Mouse (Mus musculus) thymus, postnatal 0 days (tissue): ENCODE results near the gene Rad51ap1. TPM values are rescaled to one million over a fixed set of nuclear protein-coding genes. Genes with fewer than 3 reads are reported as not detected.
A peak's percentile ranks its signal among the peaks of the same experiment; 100 is the strongest.

Experiments
- DNase-seq: peaks from one replicate; pipeline ENCODE4 v3.0.0-alpha.2; 2015; ENCODE audit warnings: low spot score
- polyA plus RNA-seq: library from polyadenylated mRNA; unstranded; fragments of >200 nt; fragmentation: Nextera tagmentation; extraction: Ambion mirVana; gene quantifications from 2 replicates; pipeline ENCODE4 v1.2.1, GENCODE M21; 2015

Gene Rad51ap1
- polyA plus RNA-seq: 65.6 and 69.6 TPM in 2 replicates

DNA sequence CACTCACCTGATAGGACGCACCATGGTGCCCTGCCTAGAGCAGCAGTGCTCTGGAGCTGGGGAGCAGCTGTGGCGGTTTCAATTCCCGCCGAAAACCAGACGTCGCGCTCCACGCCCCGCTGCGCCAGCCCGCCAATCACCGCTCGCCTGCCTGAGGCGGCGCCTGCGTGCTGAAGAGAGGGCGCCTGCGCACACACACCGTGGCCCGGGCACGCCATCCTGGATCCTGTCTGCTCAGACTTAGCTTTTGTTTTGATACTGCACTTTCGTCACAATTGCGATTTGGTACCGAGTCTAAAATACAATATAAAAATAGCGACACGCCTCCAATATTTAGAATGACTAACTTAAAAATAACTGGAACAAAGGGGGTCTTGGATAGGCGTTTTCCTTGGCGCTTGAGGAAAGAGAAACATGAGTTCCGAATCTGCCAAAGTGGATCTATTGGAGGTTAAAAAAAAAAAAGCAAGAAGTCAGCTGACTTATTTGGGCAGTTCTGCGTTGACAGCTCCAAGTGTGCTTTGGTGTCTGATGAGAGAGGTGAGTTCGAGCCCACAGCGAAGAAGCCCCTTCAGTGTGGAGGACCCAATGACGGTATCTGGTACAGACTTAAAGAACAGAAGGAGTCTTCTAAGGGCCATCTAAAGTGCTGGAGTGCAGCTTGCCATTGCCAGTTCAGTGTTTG lies at the start of gene Rad51ap1, which contains the start of gene D6Wsu163e:
Gene Rad51ap1, minus strand, starts transcription at position 101 of the 685 bp plus-strand sequence.
Gene D6Wsu163e, plus strand, starts transcription at position 476 of the 685 bp plus-strand sequence.
- peak; percentile 97 for DNase-seq

DNA sequence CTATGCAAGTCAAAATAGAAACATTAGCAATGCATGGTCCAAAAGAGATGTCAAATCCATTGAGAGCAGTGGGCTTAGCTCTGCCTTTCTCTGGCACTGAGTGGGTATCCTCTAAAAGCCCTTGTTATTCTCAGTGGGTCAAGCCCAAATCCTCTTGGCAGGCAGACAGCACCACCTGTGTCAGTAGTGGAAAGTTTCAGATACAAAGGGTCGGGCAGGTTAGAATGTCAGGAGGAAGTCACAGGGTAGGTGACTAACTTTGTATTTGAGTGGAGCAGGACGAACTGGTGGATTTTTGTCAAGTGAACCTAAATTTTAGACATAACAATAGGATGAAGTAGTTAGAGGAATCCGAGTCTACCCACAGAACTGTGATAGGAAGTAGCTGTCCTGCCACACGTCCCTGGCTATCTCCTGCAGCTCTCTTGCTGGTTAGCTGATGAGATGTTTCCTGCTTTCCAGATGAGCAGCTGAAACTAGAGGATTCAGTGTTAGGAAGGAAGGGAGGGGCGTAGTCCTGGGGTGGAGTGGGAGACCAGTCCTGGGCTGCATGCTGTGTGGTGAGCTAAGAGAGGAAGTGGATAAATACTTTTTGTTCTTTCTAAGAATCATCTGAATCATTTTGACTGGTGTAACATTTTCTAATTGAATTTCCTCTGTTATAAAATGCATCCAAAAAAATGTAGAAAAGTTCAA lies 42.3 kb upstream of the Rad51ap1 start:
- no peak for DNase-seq

DNA sequence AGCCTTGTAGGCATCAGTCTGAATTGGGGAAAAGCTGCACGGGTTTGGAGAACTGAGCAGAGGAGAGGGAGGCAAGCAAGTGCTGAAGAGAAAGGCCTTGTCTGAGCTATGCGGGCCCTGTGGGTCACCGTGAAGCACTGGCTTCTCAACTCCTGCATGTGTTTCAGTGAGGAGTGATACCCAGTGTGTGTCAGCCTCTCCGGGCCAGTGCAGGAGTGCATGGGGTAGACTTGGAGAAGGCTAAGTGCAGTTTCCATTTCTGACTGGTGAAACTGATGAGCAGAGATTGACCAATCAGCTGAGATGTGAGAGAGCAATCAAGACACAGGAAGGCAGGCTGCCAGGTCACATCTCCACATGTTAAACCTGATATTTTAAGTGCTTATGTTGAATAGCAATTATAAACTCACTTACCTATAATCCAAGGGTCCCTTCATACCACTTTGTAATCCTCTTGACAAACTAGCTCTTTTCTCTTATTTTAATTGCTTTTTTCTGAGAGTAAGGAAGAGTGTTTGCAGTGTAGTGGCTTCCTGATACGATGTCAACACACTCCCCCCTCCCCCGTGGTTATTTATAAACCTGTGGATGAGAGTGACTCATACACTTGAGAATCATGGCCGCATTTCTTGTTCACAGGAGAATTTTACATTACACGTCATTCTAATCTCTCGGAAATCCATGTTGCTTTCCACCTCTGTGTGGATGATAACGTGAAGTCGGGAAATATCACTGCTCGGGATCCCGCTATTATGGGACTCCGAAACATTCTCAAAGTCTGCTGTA lies 27.0 kb upstream of the Rad51ap1 start:
- DNase-seq: no peak

DNA sequence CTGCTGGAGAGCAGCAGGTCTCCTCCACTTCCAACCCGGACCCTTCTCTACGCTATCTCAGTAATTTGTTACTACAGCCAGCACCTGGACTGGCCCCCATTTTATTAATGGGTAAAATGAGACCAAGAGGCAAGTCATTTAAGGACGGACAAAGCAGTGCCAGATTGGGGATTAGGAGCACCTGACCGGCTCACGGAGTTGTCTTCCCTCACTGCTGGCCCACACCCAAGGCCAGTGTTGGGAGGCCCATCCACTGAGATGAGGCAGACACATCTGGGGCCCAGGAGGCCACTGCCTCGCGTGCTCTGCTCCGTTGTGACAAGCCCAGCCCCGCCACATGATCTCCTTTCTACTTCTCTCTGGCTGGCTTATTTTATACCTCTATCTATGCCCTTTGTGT lies 24.0 kb upstream of the Rad51ap1 start:
- DNase-seq: no peak

DNA sequence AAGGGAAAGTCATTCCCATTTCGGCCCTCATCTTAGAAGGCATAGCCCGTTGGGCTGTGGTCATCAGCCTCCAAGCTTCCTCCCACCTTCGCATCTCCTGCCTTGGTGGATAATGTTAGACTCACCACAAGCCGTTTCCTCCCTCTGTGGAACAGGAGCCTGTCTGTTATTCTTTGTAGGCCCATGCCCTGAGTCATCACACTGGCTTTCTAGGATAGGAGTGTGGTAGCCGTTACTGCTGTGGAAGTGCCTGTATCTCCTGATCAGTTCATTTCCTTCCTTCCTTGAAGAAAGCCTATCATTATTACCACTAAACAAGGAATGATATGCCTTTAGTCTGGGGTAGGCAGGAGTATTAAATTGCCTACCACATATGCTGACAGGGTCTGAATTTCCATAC lies 23.3 kb upstream of the Rad51ap1 start:
- no peak for DNase-seq

DNA sequence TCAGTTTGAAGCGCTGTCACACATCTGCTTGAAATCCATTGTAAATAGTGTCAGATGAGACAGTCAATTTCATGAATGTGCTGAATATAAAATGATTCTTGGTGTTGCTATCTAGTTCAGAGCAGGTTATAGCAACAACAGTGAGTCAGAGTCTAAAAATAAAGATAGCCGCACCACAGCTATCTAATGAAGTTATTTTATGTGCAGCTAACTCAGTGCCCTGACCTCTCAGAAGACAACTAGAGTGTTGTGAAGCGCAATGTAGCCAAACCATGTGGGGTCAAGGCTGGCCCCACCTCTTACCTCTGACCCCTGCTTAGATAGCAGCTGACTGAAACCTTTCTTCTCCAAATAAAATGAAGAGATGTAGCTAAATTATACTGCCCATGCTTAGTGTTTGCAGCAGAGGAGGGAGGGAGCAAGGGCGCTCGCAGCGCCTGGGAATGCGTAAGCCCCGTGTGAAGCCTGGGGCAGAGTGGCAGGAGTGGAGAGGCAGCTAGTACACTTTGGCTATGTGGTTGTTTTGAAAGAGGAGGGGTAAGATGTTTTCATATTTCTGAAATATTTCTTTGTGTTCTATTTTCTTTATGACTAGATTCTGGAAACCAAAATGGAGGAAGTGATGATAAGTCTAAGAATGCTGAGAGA lies 22.1 kb upstream of the Rad51ap1 start:
- DNase-seq: no peak

DNA sequence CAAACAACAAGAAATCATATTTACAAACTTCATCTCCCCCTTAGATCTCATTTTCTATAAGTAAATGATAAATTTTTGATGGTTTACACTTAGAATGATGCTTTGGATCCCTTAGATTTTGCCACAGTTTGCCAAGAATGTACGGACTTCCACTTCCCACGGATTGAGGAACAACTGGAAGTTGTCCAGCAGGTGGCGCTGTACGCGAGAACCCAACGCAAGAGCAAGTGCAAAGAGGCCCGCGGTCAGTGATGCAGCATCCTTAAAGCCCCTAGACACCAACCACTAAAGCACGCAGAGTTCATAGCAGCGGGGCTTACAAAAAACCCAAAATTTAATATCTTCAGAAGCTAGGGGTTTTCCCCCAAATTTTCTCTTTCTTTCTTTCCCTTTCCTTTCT lies 16.3 kb upstream of the Rad51ap1 start:
- DNase-seq: peak; percentile 61

DNA sequence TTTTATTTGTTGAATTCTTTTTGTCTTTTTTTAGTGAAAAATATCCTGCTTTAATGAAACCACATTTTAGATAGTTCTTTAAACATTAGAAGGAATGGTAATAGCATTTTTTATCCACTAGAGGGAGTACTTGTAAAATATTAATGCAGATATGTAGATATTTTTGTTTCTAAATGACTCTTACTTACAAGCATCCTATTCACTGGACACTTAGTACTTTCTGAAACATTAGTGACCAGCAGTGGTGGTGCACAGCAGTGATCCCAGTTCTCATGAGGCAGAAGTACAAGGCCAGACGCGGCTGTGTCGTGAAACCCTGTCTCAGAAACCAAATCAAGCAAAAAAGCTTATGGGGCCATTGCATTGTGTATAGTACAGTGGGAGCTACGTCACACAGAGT lies 8.9 kb upstream of the Rad51ap1 start:
- no peak for DNase-seq

DNA sequence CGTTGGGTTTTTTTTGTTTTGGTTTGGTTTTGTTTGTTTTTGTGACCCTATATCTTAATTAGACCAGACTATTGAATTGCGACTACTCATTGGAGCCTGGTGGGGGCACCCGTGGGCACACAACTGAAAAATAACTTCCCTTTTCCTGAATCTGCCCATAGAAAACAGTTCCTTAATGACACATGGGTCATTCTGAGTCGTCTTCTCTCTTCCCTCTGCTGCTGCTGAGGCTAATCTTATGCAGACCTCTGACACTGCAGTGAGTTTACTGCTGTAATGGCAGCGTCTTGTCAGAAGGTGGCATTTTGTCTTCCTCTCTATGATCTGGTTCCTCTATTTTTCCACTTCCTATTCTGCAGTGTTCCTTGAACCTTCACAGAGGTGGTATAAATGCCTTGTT lies 1.1 kb upstream of the Rad51ap1 start:
- DNase-seq: peak; percentile 25

DNA sequence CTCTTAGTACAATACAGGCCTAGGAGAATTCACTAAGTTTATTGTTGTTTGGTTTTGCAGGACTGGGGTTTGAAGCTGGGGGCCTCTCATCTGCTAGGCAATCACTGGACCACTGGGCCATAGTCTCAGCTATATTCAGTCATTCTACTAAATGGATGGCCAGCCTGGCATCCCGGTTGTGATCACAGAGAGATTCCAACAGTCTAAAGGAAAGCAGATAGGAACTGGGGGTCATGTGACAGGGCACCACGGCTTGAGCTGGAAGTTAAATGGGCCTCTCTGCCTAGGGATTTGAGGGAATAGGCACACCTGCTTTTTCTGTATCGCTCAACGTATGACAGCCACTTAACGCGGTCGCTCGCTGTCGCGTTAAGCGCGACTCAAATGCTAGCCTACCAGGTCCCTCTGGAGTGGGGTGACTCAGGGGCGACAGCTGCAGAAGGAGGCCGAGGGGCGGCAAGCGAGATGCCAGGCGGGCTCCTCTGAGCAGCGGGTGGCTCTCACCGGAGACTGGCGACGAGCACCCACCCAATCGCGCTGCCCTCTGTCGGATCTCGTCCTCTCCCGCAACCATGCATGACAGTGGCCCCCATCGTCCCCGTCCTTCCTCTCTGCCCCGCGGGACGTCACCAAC lies 417 bp downstream of the Rad51ap1 start:
- no peak for DNase-seq

DNA sequence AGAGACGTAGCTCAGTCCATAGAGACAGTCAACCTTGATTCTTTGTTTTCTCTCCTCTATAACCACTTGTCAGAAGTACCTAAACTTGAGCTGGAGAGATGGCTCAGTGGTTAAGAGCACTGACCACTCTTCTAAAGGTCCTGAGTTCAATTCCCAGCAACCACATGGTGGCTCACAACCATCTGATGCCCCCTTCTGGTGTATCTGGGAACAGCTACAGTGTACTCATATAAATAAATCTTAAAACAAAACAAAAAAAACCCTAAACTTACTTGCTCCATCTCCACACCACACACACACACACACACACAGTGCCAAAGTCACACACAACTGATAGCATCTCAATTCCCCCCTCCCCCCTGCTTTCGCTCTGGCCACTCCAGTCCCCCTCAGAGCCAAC lies 1.3 kb downstream of the Rad51ap1 start:
- peak; percentile 6 for DNase-seq

DNA sequence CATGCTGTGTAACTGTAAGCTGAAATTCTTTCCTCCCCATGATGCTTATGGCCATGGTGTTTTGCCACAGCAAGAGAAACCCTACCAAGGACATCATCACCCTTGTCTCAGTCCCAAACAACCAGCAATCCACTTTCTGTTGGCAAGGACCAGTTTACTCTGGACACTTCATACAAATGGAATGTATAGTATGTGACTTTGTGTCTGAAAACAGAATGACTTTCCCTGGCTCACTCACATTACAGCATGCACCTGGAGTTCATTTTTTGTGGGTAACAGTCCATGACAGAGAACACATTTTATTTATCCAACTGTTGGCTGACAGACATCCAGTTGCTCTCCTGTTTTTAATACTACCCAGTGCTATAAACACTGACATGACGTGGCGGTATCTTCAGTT lies 6.5 kb downstream of the Rad51ap1 start:
- no peak for DNase-seq

DNA sequence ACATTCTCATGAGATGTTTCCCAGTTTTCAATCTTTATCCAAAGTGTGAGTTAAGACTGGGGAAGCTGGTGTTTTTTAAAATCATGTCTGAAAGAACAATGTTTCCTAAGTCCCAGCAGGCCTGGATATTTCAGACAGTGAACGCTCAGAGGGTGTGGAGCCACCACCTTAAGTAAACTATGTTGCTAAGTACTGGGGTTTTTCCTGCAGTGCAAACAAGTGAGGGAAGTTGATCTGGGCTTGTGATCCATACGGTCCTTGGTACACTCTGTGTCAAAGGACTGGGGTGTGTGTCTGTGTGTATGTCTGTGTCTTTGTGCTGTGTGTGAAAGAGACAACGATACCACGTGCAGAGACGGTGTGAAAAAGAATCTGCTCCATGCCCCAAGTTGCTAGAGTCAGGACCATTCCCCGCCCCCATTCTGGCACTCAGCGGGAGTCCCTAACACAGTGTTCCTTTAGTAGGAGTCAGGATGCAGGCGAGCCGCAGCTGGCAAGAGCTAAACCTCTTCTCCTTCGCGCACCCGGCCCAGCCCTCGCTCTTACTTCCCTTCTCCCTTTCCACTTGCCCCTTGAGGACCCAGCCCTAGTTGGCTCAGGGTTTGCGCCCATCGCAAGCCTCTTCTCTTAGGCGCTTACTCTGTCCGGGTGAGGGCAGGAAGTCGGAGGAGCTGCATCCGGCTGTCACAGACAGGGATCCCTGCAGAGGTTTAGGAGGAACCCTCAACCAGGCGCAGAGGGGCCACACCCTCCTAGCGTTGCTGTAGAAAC lies 18.1 kb downstream of the Rad51ap1 start, which contains the start of gene Dyrk4:
Gene Dyrk4, minus strand, starts transcription at position 729 of the 771 bp plus-strand sequence.
- DNase-seq: no peak

DNA sequence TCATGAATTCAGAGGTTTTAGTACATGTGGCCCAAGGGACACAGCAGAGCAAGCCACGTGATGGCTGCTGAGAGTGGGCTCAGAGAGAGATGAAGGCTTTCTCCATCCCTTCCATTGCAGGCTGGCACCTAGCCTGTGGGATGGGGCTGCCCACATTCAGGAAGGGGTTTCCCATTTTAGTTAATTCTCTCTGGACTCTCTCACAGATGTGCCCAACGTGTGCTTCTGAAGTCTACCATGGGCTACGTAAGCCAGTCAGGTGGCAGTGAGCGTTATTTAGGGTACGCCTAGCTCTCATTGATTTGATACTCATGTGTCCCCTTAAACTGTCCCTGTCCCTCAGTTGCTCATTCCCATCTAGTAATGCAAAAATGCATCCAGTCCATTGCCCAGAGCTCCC lies 24.5 kb downstream of the Rad51ap1 start:
- no peak for DNase-seq

DNA sequence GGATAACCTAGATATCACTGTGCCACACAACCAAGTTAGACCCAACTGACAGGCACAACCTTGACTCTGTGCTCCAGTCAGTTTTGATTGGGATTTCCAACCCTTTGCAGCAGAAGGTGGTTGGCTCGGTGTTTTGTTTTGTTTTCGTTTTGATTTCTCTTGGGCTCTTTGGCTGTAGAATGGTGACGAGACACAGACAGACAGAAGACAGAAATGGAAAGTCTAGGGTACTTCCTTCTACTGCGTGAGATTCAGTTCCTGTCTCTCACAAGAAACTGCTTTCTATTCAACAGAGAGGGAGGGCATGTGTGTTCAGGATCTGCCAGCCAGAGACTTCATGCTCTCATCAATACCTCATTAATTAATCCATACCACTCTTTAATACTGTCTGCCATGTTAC lies 28.7 kb downstream of the Rad51ap1 start:
- no peak for DNase-seq

DNA sequence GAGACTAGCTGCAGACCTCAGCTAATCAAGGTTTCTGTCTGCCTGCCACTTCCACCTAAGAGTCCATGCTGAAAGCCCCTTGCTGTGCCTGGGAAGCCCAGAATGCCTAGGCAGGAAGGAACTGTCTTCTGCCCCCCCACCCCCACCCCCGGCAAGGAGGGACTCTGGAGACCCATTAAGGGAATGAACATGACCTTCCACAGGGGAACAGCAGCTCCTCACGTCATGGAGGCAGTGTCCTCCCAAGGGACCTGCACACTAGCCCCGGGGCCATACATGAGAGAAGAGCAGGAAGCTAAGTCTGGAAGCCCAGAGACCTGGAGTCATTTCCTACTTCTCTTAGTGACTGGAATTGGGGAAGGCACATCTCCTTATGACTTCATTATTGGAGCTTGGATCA lies 31.5 kb downstream of the Rad51ap1 start:
- DNase-seq: no peak

DNA sequence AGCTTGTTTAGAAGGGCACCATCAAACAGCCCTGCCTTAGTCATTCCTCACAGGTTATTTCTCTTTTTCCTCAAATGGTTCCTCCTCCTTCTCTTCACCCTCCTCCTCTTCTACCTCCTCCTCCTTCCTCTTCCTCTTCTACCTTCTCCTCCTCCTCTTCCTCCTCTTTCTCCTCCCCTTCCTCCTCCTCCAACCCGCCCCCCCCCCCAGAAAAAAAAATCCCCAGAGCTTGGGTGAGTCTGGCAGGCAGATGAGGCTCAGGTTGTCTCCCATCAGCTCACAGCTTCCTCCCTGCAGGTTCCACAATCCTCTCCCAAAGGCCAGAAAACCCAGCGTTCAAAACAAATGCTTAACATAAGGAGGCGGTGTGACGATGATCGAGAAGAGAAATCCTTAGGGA lies 32.0 kb downstream of the Rad51ap1 start:
- DNase-seq: no peak

DNA sequence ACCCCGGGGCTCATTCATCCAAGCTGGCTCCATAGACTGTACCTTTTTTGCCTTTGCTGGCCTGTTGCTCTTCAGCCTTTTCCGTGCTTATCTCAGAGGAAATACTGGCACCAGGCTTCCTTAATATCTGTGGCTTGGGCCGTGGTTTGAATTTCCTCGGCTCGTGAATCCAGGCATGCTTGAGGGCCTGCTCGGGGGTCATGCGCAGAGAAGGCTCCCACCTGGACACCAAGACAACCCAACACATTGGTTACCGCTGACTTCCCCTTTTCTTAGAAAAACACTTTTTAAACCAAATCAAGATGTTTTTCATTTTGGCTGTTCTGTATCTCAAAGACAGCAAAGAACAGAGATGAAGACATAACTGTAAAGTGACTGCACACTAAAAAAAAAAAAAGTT lies 62.3 kb downstream of the Rad51ap1 start:
- DNase-seq: no peak
